In genomic region chr19:5365751-5366150, GRCm38 (mm10) we compare ENCODE assay signal across 9 mouse cellular contexts. TPM values are rescaled to one million over a fixed set of nuclear protein-coding genes. Genes with fewer than 3 reads are reported as not detected.
DNase-seq lines count a peak whose midpoint lies in the region; ATAC-seq and TF ChIP-seq lines count a peak whose summit lies in the region.
"Had no signal": no experiment of that assay in that cellular context is flagged by ENCODE, and none has a peak within 500 bp of the region (broad histone marks: within the 10 kb centered on the region; RNA-seq: fewer than 3 reads in every experiment).

No protein-coding gene starts in this region.

- peaks cover 39% of the 10 kb centered on the region for H3K36me3 ChIP-seq in heart, embryonic 15.5 days
- H3K36me3 ChIP-seq in ES-E14 (ENCODE audit: control insufficient read depth, insufficient read depth, low read length, poor library complexity, severe bottlenecking), result peaks cover 32% of the 10 kb centered on the region
- H3K36me3 ChIP-seq in forebrain, embryonic 16.5 days (ENCODE audit: control insufficient read depth, insufficient read depth), result peaks cover 18% of the 10 kb centered on the region
- peaks cover 31% of the 10 kb centered on the region for H3K36me3 ChIP-seq in liver, postnatal 0 days (replicated peaks; ENCODE audit: insufficient read depth, low read length)

- intact Hi-C loops in heart, postnatal 14 days (cut with DNase I), result loop anchor here (1.0 to 2.0 kb wide), 2 partner anchors 23 to 63 kb away; partner anchors contain the start of gene Sart1

- H3K9ac ChIP-seq in heart, embryonic 15.5 days, result peak overlapping the region; percentile 80
- peak overlapping the region; percentile 98 for H3K9ac ChIP-seq in ES-E14 (ENCODE audit: insufficient read depth, low read depth, low read length, poor library complexity, severe bottlenecking)
- peak overlapping the region; percentile 76 for H3K9ac ChIP-seq in forebrain, embryonic 16.5 days (replicated peaks; ENCODE audit: low read depth, low read length)
- peak overlapping the region; percentile 79 for H3K9ac ChIP-seq in liver, postnatal 0 days (replicated peaks)

- H3K27me3 ChIP-seq in heart, embryonic 15.5 days, result no peaks in the 10 kb centered on the region
- H3K27me3 ChIP-seq in forebrain, embryonic 16.5 days (replicated peaks; ENCODE audit: control insufficient read depth, insufficient read depth, low read length), result no peaks in the 10 kb centered on the region
- H3K27me3 ChIP-seq in liver, postnatal 0 days (ENCODE audit: insufficient read depth, low read length), result no peaks in the 10 kb centered on the region

- no peak for ATAC-seq in heart, embryonic 15.5 days (replicated peaks; ENCODE audit: insufficient number of reproducible peaks, insufficient read depth, low FRiP score, low read depth)
- ATAC-seq in forebrain, embryonic 16.5 days, result no peak
- no peak for ATAC-seq in liver, postnatal 0 days

- H3K9me3 ChIP-seq in heart, embryonic 15.5 days (replicated peaks), result no peaks in the 10 kb centered on the region
- H3K9me3 ChIP-seq in ES-E14 (ENCODE audit: control insufficient read depth, insufficient read depth, low read depth, low read length), result no peaks in the 10 kb centered on the region
- H3K9me3 ChIP-seq in forebrain, embryonic 16.5 days (ENCODE audit: control insufficient read depth, low read length), result no peaks in the 10 kb centered on the region
- H3K9me3 ChIP-seq in liver, postnatal 0 days (ENCODE audit: low read length), result no peaks in the 10 kb centered on the region

- no peak for TF ChIP-seq CTCF in liver, postnatal 0 days (IDR thresholded peaks at IDR 0.05; ENCODE audit: low read depth)

- H3K27ac ChIP-seq in heart, embryonic 15.5 days, result peak overlapping the region; percentile 96
- peak overlapping the region; percentile 99 for H3K27ac ChIP-seq in ES-E14 (ENCODE audit: insufficient read depth, low read depth, low read length, poor library complexity, severe bottlenecking)
- no peak overlapping the region for H3K27ac ChIP-seq in forebrain, embryonic 16.5 days (ENCODE audit: low read length)
- H3K27ac ChIP-seq in liver, postnatal 0 days (ENCODE audit: low read depth), result peak overlapping the region; percentile 97

- 18% methylated on average over 11 of the region's 11 CpGs for WGBS in heart, embryonic 15.5 days
- WGBS in forebrain, embryonic 16.5 days, result 11% methylated on average over 11 of the region's 11 CpGs
- WGBS in liver, postnatal 0 days (ENCODE audit: insufficient replicate concordance), result 8% methylated on average over 11 of the region's 11 CpGs

- H3K4me1 ChIP-seq in heart, embryonic 15.5 days (replicated peaks), result peaks cover 32% of the 10 kb centered on the region
- peaks cover 0 to 27% of the 10 kb centered on the region in 2 experiments; a peak in 3 of 4 replicates for H3K4me1 ChIP-seq in ES-E14 (ENCODE audit: control insufficient read depth in 2 of 2, insufficient read depth in 2 of 2, low read length in 2 of 2, poor library complexity in 1 of 2)
- peaks cover 22% of the 10 kb centered on the region for H3K4me1 ChIP-seq in forebrain, embryonic 16.5 days (replicated peaks; ENCODE audit: control insufficient read depth, insufficient read depth, low read length)
- H3K4me1 ChIP-seq in liver, postnatal 0 days (ENCODE audit: insufficient read depth), result peaks cover 16% of the 10 kb centered on the region

- H3K4me3 ChIP-seq in heart, embryonic 15.5 days, result peak overlapping the region; percentile 90
- H3K4me3 ChIP-seq in ES-E14 (ENCODE audit: insufficient read depth in 1 of 2, low read depth in 1 of 2, low read length in 2 of 2, poor library complexity in 1 of 2, severe bottlenecking in 1 of 2), result peak overlapping the region; percentile 92 to 100
- peak overlapping the region; percentile 92 for H3K4me3 ChIP-seq in forebrain, embryonic 16.5 days (replicated peaks; ENCODE audit: low read length)
- H3K4me3 ChIP-seq in liver, postnatal 0 days (ENCODE audit: low read depth, low read length), result peak overlapping the region; percentile 71

- no peak for TF ChIP-seq EP300 in liver, postnatal 0 days (IDR thresholded peaks at IDR 0.05; ENCODE audit: low read depth)

- DNase-seq in heart, postnatal 14 days, result no peak
- DNase-seq in ES-E14 (ENCODE audit: low read depth, low spot score), result no peak
- no peak for DNase-seq in liver, postnatal 0 days
- DNase-seq in ovary, postnatal 14 days (ENCODE audit: low spot score), result no peak
- DNase-seq in urinary bladder, postnatal 10 days (ENCODE audit: low spot score), result no peak
- no peak for DNase-seq in T-cell, adult 2 months (ENCODE audit: low spot score)

- in situ Hi-C loops in ES-E14 (cut with MboI; ENCODE audit: low sequenced_read_pairs in 2 of 2, unreplicated experiment in 2 of 2), result no loop called here

- H3K4me2 ChIP-seq in heart, embryonic 15.5 days, result peak overlapping the region; percentile 80
- H3K4me2 ChIP-seq in forebrain, embryonic 16.5 days (ENCODE audit: low read length), result peak overlapping the region; percentile 96
- peak overlapping the region; percentile 98 for H3K4me2 ChIP-seq in liver, postnatal 0 days (ENCODE audit: low read depth, low read length)

TF ChIP-seq in ES-E14, 5 proteins besides CTCF, POLR2A, EP300 and RAD21:
- TF ChIP-seq ZC3H11A (IDR thresholded peaks at IDR 0.05; ENCODE audit: borderline replicate concordance, low read depth, low read length) (no peak), MAFK (IDR thresholded peaks at IDR 0.05; ENCODE audit: insufficient read depth, low read depth, low read length) (no peak), ZNF384 (IDR thresholded peaks at IDR 0.05; ENCODE audit: low read depth, low read length) (peak; percentile 66; the same call in 1 of the 2 replicates)

RNA-seq across cellular contexts. Expression of gene Eif1ad, which starts 0.8 kb away (rescaled TPM):
- 35.3 and 45.7 TPM in 2 replicates for polyA plus RNA-seq in heart, embryonic 15.5 days (2015; fragmentation: Nextera tagmentation; extraction: Ambion mirVana)
- total RNA-seq in heart, postnatal 14 days (2021), result 10 to 100 TPM; 21.5 to 22.6 TPM
- 101 and 127 TPM in 2 replicates for total RNA-seq in ES-E14 (2012; rRNA removed)
- polyA plus RNA-seq in forebrain, embryonic 16.5 days (2015; fragmentation: Nextera tagmentation; extraction: Ambion mirVana), result 43.3 and 49.9 TPM in 2 replicates
- polyA plus RNA-seq in liver, postnatal 0 days (2015; fragmentation: Nextera tagmentation; extraction: Ambion mirVana), result 19.3 and 25.0 TPM in 2 replicates

RNA-seq across cellular contexts. Expression of gene Banf1, which starts 1.2 kb away (rescaled TPM):
- polyA plus RNA-seq in heart, embryonic 15.5 days (2015; fragmentation: Nextera tagmentation; extraction: Ambion mirVana), result 405 and 409 TPM in 2 replicates
- 100 to 1,000 TPM; 115 to 145 TPM for total RNA-seq in heart, postnatal 14 days (2021)
- total RNA-seq in ES-E14 (2012; rRNA removed), result 213 and 281 TPM in 2 replicates
- 378 and 389 TPM in 2 replicates for polyA plus RNA-seq in forebrain, embryonic 16.5 days (2015; fragmentation: Nextera tagmentation; extraction: Ambion mirVana)
- polyA plus RNA-seq in liver, postnatal 0 days (2015; fragmentation: Nextera tagmentation; extraction: Ambion mirVana), result 158 and 164 TPM in 2 replicates

RNA-seq across cellular contexts. Expression of gene Cst6, which starts 16.4 kb away (rescaled TPM):
- polyA plus RNA-seq in heart, embryonic 15.5 days (2015; fragmentation: Nextera tagmentation; extraction: Ambion mirVana), result 0.87 and 1.4 TPM in 2 replicates
- 1 to 10 TPM; 4.6 to 4.9 TPM for total RNA-seq in heart, postnatal 14 days (2021)
- total RNA-seq in ES-E14 (2012; rRNA removed), result 1.1 and 2.1 TPM in 2 replicates
- polyA plus RNA-seq in forebrain, embryonic 16.5 days (2015; fragmentation: Nextera tagmentation; extraction: Ambion mirVana), result 3.0 and 4.7 TPM in 2 replicates
- not detected in 2 replicates for polyA plus RNA-seq in liver, postnatal 0 days (2015; fragmentation: Nextera tagmentation; extraction: Ambion mirVana)
- total RNA-seq: neutrophil, adult 5-6 weeks had no signal

RNA-seq across cellular contexts. Expression of gene Sart1, which starts 22.8 kb away (rescaled TPM):
- polyA plus RNA-seq in heart, embryonic 15.5 days (2015; fragmentation: Nextera tagmentation; extraction: Ambion mirVana), result 34.3 and 47.0 TPM in 2 replicates
- 10 to 100 TPM; 47.5 to 49.5 TPM for total RNA-seq in heart, postnatal 14 days (2021)
- 111 and 118 TPM in 2 replicates for total RNA-seq in ES-E14 (2012; rRNA removed)
- polyA plus RNA-seq in forebrain, embryonic 16.5 days (2015; fragmentation: Nextera tagmentation; extraction: Ambion mirVana), result 74.4 and 75.1 TPM in 2 replicates
- 20.8 and 24.0 TPM in 2 replicates for polyA plus RNA-seq in liver, postnatal 0 days (2015; fragmentation: Nextera tagmentation; extraction: Ambion mirVana)

RNA-seq across cellular contexts. Expression of gene Catsper1, which starts 30.2 kb away (rescaled TPM):
- polyA plus RNA-seq in heart, embryonic 15.5 days (2015; fragmentation: Nextera tagmentation; extraction: Ambion mirVana), result not detected in 2 replicates
- not detected for total RNA-seq in heart, postnatal 14 days (2021)
- total RNA-seq in ES-E14 (2012; rRNA removed), result not detected in 2 replicates
- not detected in 2 replicates for polyA plus RNA-seq in forebrain, embryonic 16.5 days (2015; fragmentation: Nextera tagmentation; extraction: Ambion mirVana)
- polyA plus RNA-seq in liver, postnatal 0 days (2015; fragmentation: Nextera tagmentation; extraction: Ambion mirVana), result not detected in 2 replicates
- total RNA-seq: neutrophil, adult 5-6 weeks had no signal
